ENCODE assay signal across 11 mouse cellular contexts in the genomic region with DNA sequence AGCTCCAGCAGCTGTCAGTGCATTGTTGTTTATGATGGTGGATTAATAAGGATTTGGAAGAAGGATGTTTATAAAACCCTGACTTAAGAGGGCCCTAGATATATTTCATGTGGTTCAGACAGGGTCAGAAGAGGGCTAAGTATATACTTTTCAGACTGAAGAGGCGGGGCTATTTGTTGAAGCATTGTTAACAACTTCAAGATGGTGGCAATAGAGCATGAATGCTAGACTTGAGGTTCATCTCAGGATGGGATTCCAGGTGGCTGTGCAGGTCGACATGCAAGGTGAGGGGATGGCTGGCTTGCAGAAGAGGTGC.
"Had no signal": no experiment of that assay in that cellular context is flagged by ENCODE, and none has a peak within 500 bp of the region (broad histone marks: within the 10 kb centered on the region; RNA-seq: fewer than 3 reads in every experiment).

No protein-coding gene starts in this region.

- H3K4me3 ChIP-seq: left cerebral cortex, adult 2 months; limb, embryonic 12.5 days; midbrain, embryonic 13.5 days had no signal

- H3K9ac ChIP-seq: limb, embryonic 12.5 days; liver, embryonic 14.5 days; midbrain, embryonic 13.5 days had no signal

- H3K27me3 ChIP-seq: limb, embryonic 12.5 days; midbrain, embryonic 13.5 days had no signal

- DNase-seq: kidney, adult 8-10 months; kidney, postnatal 4 days; lung, adult 18-20 months; lung, postnatal 36 days; right cerebral cortex, postnatal 14 days; thymus, adult 2 months; thymus, postnatal 25 days had no signal

- H3K36me3 ChIP-seq: limb, embryonic 12.5 days; midbrain, embryonic 13.5 days had no signal

- ATAC-seq: midbrain, embryonic 13.5 days had no signal

- H3K9me3 ChIP-seq: limb, embryonic 12.5 days; midbrain, embryonic 13.5 days had no signal

- H3K4me2 ChIP-seq: limb, embryonic 12.5 days; midbrain, embryonic 13.5 days had no signal

- H3K27ac ChIP-seq: left cerebral cortex, adult 2 months; limb, embryonic 12.5 days; liver, embryonic 14.5 days; midbrain, embryonic 13.5 days had no signal
